In genomic region chr3:55064396-55064795, GRCm38 (mm10) we compare ENCODE assay signal across 8 mouse cellular contexts. TPM values are rescaled to one million over a fixed set of nuclear protein-coding genes. Genes with fewer than 3 reads are reported as not detected.
A peak's percentile ranks its signal among the peaks of the same experiment; 100 is the strongest.
DNase-seq lines count a peak whose midpoint lies in the region; ATAC-seq and TF ChIP-seq lines count a peak whose summit lies in the region.

No protein-coding gene starts in this region.

- ATAC-seq in heart, embryonic 11.5 days (replicated peaks; ENCODE audit: insufficient number of reproducible peaks, low FRiP score, low TSS enrichment) = no peak
- ATAC-seq in forebrain, embryonic 14.5 days = peak; percentile 72
- peak; percentile 52; the same call in 1 of the 2 replicates for ATAC-seq in hindbrain, postnatal 0 days
- ATAC-seq in megakaryocyte-erythroid progenitor cell, adult 5-6 weeks (replicated peaks; ENCODE audit: low FRiP score, low TSS enrichment, poor library complexity, severe bottlenecking) = peak; percentile 80; the same call in 1 of the 2 replicates

- H3K36me3 ChIP-seq in heart, adult 2 months (ENCODE audit: control insufficient read depth, insufficient read depth, low read length) = no peaks in the 10 kb centered on the region
- no peaks in the 10 kb centered on the region for H3K36me3 ChIP-seq in heart, embryonic 11.5 days (ENCODE audit: control insufficient read depth, insufficient read depth, low read length)
- H3K36me3 ChIP-seq in forebrain, embryonic 14.5 days (ENCODE audit: control insufficient read depth, insufficient read depth, low read length) = no peaks in the 10 kb centered on the region
- no peaks in the 10 kb centered on the region for H3K36me3 ChIP-seq in hindbrain, postnatal 0 days (ENCODE audit: insufficient read depth, low read length)
- no peaks in the 10 kb centered on the region for H3K36me3 ChIP-seq in splenic B cell, adult 2 months (ENCODE audit: control insufficient read depth, insufficient read depth, low read length, poor library complexity, severe bottlenecking)

- no peaks in the 10 kb centered on the region for H3K4me1 ChIP-seq in heart, adult 2 months (ENCODE audit: control insufficient read depth, insufficient read depth, low read length)
- H3K4me1 ChIP-seq in heart, embryonic 11.5 days (ENCODE audit: control insufficient read depth, insufficient read depth, low read length) = no peaks in the 10 kb centered on the region
- peaks cover 5% of the 10 kb centered on the region; the same call in 1 of the 2 replicates for H3K4me1 ChIP-seq in forebrain, embryonic 14.5 days (ENCODE audit: control insufficient read depth, insufficient read depth, low read length)
- H3K4me1 ChIP-seq in hindbrain, postnatal 0 days (ENCODE audit: insufficient read depth, low read length) = no peaks in the 10 kb centered on the region

- intact Hi-C loops in heart, adult 2 months (cut with DNase I) = loop anchor here (1.0 to 10.0 kb wide), 5 partner anchors 41 to 320 kb away; no protein-coding TSS in a partner anchor

- no peak overlapping the region for H3K27ac ChIP-seq in heart, adult 2 months
- no peak overlapping the region for H3K27ac ChIP-seq in heart, embryonic 11.5 days (ENCODE audit: low read depth, low read length)
- H3K27ac ChIP-seq in forebrain, embryonic 14.5 days (ENCODE audit: low read depth, low read length) = no peak overlapping the region
- H3K27ac ChIP-seq in hindbrain, postnatal 0 days = no peak overlapping the region

- no peak overlapping the region for H3K4me3 ChIP-seq in heart, adult 2 months
- no peak overlapping the region for H3K4me3 ChIP-seq in heart, embryonic 11.5 days (ENCODE audit: low read depth, low read length)
- H3K4me3 ChIP-seq in forebrain, embryonic 14.5 days (ENCODE audit: low read depth, low read length) = no peak overlapping the region
- no peak overlapping the region for H3K4me3 ChIP-seq in hindbrain, postnatal 0 days (ENCODE audit: low read length)

- TF ChIP-seq CTCF in heart, adult 2 months (IDR thresholded peaks at IDR 0.05) = peak; percentile 91
- peak; percentile 86 for TF ChIP-seq CTCF in hindbrain, postnatal 0 days (IDR thresholded peaks at IDR 0.05; ENCODE audit: low read depth)

- no peaks in the 10 kb centered on the region for H3K79me2 ChIP-seq in heart, adult 2 months (replicated peaks; ENCODE audit: control insufficient read depth, insufficient read depth, low read length)

- TF ChIP-seq POLR2A in heart, adult 2 months (IDR thresholded peaks at IDR 0.05; ENCODE audit: insufficient read depth, low read depth, low read length) = no peak

- H3K27me3 ChIP-seq in heart, adult 2 months (ENCODE audit: control insufficient read depth, insufficient read depth, low read length) = no peaks in the 10 kb centered on the region; the same call in 1 of the 2 replicates
- H3K27me3 ChIP-seq in heart, embryonic 11.5 days (ENCODE audit: control insufficient read depth, insufficient read depth, low read length) = peaks cover 3% of the 10 kb centered on the region; the same call in 1 of the 2 replicates
- H3K27me3 ChIP-seq in forebrain, embryonic 14.5 days (replicated peaks; ENCODE audit: control insufficient read depth, insufficient read depth, low read length) = no peaks in the 10 kb centered on the region
- H3K27me3 ChIP-seq in hindbrain, postnatal 0 days (ENCODE audit: insufficient read depth, low read length) = no peaks in the 10 kb centered on the region
- H3K27me3 ChIP-seq in splenic B cell, adult 2 months (ENCODE audit: control insufficient read depth, insufficient read depth, low read length, poor library complexity, severe bottlenecking) = no peaks in the 10 kb centered on the region

- peak; percentile 75; the same call in 1 of the 2 replicates for TF ChIP-seq EP300 in heart, adult 2 months (IDR thresholded peaks at IDR 0.05; ENCODE audit: insufficient read depth, low read depth, low read length)

- WGBS in heart, adult 2 months = 9% methylated on average over 2 of the region's 2 CpGs
- WGBS in heart, embryonic 11.5 days (ENCODE audit: insufficient replicate concordance) = 5% methylated on average over 2 of the region's 2 CpGs
- WGBS in forebrain, embryonic 14.5 days = 6% methylated on average over 2 of the region's 2 CpGs
- 16% methylated on average over 2 of the region's 2 CpGs for WGBS in hindbrain, postnatal 0 days

- DNase-seq in heart, adult 2 months = peak; percentile 54 to 81
- DNase-seq in c-Kit-positive CD71-negative TER-119-negative erythroid progenitor cells, embryonic 14.5 days (ENCODE audit: low read depth) = peak; percentile 25
- DNase-seq in forebrain, embryonic 14.5 days (ENCODE audit: low spot score) = peak; percentile 83
- DNase-seq in hindbrain, postnatal 0 days (ENCODE audit: low spot score) = peak; percentile 74
- DNase-seq in left cerebral cortex, adult 18-20 months (ENCODE audit: low spot score in 2 of 2) = peak; percentile 78 to 83
- peak; percentile 32 for DNase-seq in splenic B cell, adult 2 months (ENCODE audit: low read depth, low spot score)

- H3K9me3 ChIP-seq in heart, embryonic 11.5 days (replicated peaks; ENCODE audit: control insufficient read depth, low read length) = no peaks in the 10 kb centered on the region
- H3K9me3 ChIP-seq in forebrain, embryonic 14.5 days (replicated peaks; ENCODE audit: control insufficient read depth, low read length) = no peaks in the 10 kb centered on the region
- no peaks in the 10 kb centered on the region for H3K9me3 ChIP-seq in hindbrain, postnatal 0 days (ENCODE audit: low read length)

- no peak overlapping the region for H3K4me2 ChIP-seq in heart, embryonic 11.5 days
- H3K4me2 ChIP-seq in forebrain, embryonic 14.5 days (ENCODE audit: low read length) = no peak overlapping the region
- no peak overlapping the region for H3K4me2 ChIP-seq in hindbrain, postnatal 0 days (ENCODE audit: low read depth, low read length)

- no peak overlapping the region for H3K9ac ChIP-seq in heart, adult 2 months (ENCODE audit: low read depth, low read length)
- no peak overlapping the region for H3K9ac ChIP-seq in heart, embryonic 11.5 days (ENCODE audit: low read depth, low read length)
- H3K9ac ChIP-seq in forebrain, embryonic 14.5 days (ENCODE audit: low read length) = no peak overlapping the region
- H3K9ac ChIP-seq in hindbrain, postnatal 0 days (replicated peaks; ENCODE audit: low read length) = no peak overlapping the region

RNA-seq across cellular contexts. Expression of gene Ccna1, which starts 9.1 kb away (rescaled TPM):
- total RNA-seq in heart, adult 2 months (2021) = not detected
- polyA plus RNA-seq in heart, adult 2 months (2012; rRNA removed) = 0.08 and 0.20 TPM in 2 replicates
- 0.94 and 1.2 TPM in 2 replicates for polyA plus RNA-seq in heart, embryonic 11.5 days (2014; fragmentation: Nextera tagmentation; extraction: Ambion mirVana)
- polyA plus RNA-seq in forebrain, embryonic 14.5 days (2014; fragmentation: Nextera tagmentation; extraction: Ambion mirVana) = 2.7 and 3.4 TPM in 2 replicates
- total RNA-seq in hindbrain, postnatal 0 days (2014; rRNA removed) = 0.68 and 1.3 TPM in 2 replicates
- 2.0 and 4.2 TPM in 2 replicates for polyA plus RNA-seq in hindbrain, postnatal 0 days (2015; fragmentation: Nextera tagmentation; extraction: Ambion mirVana)
- total RNA-seq in left cerebral cortex, adult 18-20 months (2021) = 1 to 10 TPM; 1.7 to 2.2 TPM
- not detected in 2 replicates for total RNA-seq in megakaryocyte-erythroid progenitor cell, adult 5-6 weeks (2014; fragmentation: Nextera tagmentation)
- not detected in 2 replicates for total RNA-seq in megakaryocyte-erythroid progenitor cell, adult 5-6 weeks (2017)

RNA-seq across cellular contexts. Expression of gene Spg20, which starts 47.5 kb away (rescaled TPM):
- total RNA-seq in heart, adult 2 months (2021) = 10 to 100 TPM; 45.1 to 45.7 TPM
- polyA plus RNA-seq in heart, adult 2 months (2012; rRNA removed) = 11.9 and 19.2 TPM in 2 replicates
- 47.3 and 50.6 TPM in 2 replicates for polyA plus RNA-seq in heart, embryonic 11.5 days (2014; fragmentation: Nextera tagmentation; extraction: Ambion mirVana)
- 17.7 and 22.2 TPM in 2 replicates for polyA plus RNA-seq in forebrain, embryonic 14.5 days (2014; fragmentation: Nextera tagmentation; extraction: Ambion mirVana)
- total RNA-seq in hindbrain, postnatal 0 days (2014; rRNA removed) = 14.8 and 18.4 TPM in 2 replicates
- polyA plus RNA-seq in hindbrain, postnatal 0 days (2015; fragmentation: Nextera tagmentation; extraction: Ambion mirVana) = 10.0 and 10.9 TPM in 2 replicates
- 10 to 100 TPM; 33.7 to 36.3 TPM for total RNA-seq in left cerebral cortex, adult 18-20 months (2021)
- total RNA-seq in megakaryocyte-erythroid progenitor cell, adult 5-6 weeks (2014; fragmentation: Nextera tagmentation) = 12.3 and 16.4 TPM in 2 replicates
- 32.3 and 33.2 TPM in 2 replicates for total RNA-seq in megakaryocyte-erythroid progenitor cell, adult 5-6 weeks (2017)

Comparison
In these comparisons a context has a peak if more than half of its experiments do, and no peak if none do; other contexts are left out.
1. DNase-seq: peak in every context shown above with its lines; median percentile 83 in forebrain, embryonic 14.5 days; 80 in left cerebral cortex, adult 18-20 months; 74 in hindbrain, postnatal 0 days; 68 in heart, adult 2 months; 32 in splenic B cell, adult 2 months; 25 in c-Kit-positive CD71-negative TER-119-negative erythroid progenitor cells, embryonic 14.5 days.